Mouse (Mus musculus) spleen, adult 12 weeks (tissue): ENCODE results near the gene Hsp90b1.
A peak's percentile ranks its signal among the peaks of the same experiment; 100 is the strongest.
"Not testable (repeated sequence)": the region's sequence is repeated elsewhere in the genome, so short reads cannot be mapped to it uniquely, and the experiment has no call there.

Experiments
- DNase-seq: peaks from one replicate; pipeline ENCODE4 v3.0.0; 2022; ENCODE audit warnings: low spot score

Gene Hsp90b1

DNA sequence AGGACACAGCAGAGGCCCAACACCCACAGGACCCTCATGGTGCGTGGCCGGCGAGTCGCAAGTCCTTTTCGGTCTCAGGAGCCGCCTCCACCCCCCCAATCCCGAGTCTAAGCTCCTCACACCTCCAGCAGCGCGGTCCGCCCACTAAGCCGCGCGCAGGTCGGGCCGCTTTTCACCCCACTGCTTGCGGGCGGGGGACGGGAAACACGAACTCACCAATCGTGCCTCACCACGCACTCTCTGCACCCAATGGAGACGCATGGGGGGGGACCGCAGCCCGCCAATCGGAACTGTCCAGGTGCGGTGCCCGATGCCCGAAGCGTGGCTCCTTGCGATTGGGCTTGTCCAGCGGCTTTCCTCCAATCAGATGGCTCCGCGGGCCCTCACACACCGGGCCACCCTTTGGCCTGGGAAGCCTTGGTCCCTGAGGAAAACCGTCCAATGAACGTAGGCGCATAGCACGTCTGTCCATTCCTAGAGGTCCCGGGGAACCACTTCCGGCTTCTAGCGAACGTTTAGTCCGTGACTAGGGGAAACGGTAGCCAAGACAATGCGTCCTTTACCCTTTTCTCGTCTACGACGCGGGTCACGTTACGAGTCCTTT is at the start of gene Hsp90b1, which contains the start of gene Ttc41:
Gene Hsp90b1 (minus strand): TSS at position 192 of the 604 bp plus-strand sequence.
Gene Ttc41 (plus strand): TSS at position 494 of the 604 bp plus-strand sequence.
- DNase-seq, result peak; percentile 98

DNA sequence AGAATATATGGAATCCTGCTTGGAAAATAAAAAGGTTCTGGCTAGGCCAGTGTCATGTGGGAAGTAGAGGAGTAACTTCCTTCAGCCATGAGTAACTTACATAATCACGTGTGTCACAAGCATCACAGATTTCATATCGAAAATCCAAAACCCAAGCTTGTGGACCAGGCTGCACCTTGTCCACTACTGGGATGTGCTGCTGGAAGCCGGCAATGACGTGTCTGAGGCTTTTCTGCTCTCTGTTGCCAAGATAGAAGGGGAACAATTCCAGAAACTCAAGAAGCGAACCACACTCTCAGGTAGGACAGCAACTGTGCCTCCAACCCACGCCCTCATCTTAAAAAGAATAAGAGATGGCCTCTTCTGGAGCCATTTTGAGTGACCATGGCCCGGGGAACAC is 39.0 kb upstream of the Hsp90b1 start:
- no peak for DNase-seq

DNA sequence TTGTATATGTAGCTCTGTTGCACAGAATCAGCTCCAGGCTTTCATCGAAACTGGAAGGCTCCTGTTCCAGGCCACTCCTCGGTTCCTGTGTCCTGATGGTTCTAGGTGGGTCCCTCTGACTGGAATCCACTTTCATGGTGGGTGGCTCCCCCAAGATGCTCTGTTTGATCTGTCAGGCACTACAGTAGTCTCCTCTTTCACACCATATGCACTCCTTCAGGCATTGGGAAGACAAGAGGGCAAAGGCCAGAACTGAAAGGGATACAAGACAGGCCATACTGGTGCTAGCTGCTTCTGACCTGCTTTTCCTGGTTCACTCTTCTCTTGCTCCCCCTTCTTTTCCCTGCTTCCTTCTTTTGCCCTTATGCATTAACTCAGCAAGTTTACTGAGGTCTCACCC is 37.6 kb upstream of the Hsp90b1 start:
- DNase-seq, result no peak

DNA sequence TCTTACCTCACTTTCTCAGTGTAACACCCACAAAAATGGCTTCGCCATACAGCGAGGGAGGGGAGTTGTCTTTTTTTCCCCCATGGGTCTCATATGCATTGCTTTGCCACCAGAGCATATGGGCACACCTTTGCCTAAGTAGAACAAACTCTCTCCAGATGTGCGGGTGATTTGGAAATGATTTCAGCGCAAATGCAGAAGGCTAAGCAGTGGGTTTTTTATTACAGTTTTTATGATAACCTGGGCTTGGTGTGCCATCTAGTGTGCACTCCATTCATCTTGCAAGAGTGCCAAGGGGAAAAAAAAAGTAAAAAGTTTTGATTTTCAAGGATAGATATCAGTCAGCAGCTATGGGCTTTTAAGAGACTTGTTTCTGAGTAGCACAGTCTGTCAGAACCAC is 29.7 kb upstream of the Hsp90b1 start:
- DNase-seq, result no peak

DNA sequence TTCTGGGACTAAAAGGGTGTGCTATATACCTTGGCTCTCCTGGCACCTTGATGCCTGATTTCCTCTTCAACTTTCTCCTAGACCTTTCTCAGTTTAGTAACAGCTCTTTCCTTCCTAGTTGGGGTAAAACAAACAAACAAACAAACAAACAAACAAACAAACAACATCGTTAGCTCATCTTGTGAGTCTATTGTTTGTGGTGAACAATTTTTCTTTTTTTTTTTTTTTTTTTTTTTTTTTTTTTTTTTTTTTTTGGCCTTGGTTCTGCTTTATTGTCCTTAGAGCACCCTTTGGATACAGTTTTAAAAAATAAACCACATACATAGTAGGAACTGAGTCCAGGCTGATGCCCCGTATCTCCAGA is 26.2 kb upstream of the Hsp90b1 start:
- no peak for DNase-seq

DNA sequence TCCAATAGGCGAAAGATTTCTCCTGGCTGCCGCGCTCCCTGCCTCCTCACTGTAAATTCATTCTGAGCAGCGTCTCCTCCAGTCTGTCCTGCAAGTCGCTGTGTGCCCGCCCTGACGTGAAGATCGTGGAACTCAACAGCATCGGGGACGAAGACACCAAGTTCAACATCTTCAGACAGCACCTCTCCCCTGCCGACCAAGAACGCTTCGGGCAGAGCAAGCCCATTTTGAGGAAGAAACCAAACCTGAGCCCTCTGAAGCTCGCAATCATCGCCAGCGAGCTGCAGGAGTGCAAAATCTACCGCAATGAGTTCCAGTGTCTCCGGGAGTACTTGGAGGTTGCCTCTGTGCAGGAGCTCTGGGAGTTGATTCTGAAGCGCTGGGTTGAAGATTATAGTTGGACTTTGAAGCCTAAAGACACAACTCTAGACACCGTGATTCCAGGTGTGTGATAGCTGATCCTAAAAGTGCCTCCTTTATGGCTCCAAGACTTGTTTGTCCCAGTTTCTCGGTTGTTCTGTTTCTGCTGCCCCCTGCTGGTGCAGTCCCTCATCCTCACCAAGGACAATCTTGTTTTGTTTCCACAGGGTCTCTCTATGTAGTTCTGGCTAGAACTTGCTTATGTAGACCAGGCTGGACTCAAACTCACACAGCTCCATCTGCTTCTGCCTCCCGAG is 25.7 kb upstream of the Hsp90b1 start:
- DNase-seq, result peak; percentile 66

DNA sequence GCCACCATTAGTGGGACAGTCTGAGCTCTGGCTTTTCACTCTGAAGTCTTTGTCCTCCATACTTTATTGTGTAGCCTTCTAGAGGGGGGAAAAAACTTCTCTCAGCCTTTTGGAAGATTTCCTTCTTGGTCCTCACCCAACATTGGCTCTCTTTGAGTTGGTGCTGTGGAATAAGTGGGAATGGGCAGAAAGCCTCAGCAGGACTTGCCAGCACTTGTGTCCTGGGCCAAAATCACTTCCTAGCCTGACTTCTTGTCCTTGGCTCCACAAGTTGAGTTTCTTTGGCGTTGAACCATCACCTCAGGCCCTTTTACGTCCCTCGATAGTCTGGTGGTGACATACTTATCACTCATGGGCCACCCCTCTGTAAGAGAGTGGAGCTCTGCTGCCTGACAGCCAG is 22.9 kb upstream of the Hsp90b1 start:
- DNase-seq, result no peak

DNA sequence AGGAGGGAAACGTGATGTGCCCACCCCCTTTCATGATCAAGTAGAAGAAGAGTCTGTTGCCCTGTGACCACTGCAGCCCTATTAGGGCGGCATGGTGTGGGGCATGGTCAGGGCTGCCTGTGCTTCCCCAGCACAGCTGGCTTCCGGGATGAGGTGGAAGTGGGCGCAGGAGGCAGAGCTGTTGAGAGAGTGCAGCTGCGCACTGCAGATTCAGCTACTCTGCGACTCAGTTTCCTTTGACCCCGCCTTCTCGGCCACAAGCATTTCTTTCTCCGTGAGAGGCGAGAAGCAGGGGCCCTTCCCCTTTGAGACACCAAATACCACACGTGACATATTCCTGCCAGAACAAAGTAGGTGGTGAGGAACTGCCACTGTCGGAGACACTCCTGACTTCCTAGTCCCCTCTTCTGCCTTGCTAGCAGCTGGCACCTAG is 22.3 kb upstream of the Hsp90b1 start:
- DNase-seq, result peak; percentile 50

DNA sequence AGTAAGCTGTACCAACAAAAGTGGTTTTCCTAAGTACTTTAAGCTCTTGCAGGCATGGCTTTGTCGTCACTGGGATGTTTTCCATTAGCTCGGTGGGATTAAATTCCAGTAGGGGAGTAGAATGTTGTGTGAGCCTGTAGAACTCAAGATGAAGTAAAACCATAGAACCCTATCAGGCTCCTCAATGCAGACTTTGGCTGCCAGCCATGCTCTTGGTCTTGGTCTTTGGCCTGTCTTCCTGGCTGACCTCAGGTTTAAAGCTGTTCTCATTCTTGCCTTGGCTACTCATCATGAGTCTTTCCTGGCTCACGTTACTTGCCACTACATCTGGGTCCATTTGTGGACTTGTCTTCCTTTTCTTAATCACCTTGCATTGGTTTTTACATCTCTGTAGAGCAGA is 6.8 kb upstream of the Hsp90b1 start:
- no peak for DNase-seq

DNA sequence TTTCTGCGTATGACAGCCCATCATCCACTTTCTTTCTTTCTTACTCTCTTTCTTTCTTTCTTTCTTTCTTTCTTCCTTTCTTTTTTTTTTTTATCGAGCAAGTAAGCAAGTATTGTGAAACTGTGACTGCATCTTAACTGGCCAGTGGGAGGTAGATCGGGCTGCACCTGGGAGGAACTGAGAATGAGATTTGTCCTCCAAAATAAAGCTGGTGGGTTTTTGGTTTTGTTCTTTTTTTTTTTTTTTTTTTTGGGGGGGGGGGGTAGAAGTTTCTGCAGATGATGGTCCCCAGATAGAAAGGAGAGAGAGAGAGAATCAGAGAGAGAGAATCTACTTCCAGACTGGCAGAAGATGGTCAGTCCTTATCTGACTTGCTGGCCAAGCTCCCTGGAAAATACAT is 1.8 kb upstream of the Hsp90b1 start:
- no peak for DNase-seq

DNA sequence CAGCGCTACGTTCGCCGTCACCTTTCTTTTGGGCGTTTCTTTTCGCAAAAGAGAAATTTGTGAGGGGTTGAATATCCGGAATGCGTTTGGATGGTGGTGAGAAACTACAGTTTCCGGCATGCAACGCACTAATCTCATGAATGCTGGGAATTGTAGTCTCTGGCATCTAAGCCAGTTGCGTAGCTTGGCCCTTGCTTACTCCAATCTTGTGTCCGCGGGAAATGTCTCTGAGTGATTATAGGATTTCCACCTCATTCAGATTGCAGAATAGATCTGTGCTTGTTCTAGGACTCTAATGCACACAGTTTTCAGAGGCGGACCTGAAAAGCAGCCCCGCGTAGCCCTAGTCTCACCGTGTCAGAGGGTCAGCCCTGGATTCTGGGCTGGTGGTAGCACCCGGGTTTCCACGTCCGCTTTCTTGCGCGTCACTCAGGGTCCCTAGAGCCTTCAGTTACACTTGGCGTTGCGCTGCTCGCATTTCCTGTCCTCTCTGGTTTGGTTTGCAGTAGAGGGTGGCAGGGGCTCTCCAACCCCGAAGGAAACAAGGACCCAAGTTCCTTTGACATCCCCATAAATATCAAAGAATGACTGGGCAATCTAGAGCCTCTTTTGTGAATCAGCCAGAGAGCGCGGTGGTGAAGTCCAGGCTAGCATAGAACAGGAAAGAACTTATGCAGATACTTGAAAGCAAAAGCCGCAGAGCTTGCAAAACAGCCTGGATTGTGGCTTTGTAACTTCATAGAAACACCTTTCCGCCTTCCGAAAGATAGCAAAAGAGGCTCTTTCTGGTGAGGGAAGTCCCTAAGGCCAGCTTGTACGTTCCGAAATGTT is 828 bp upstream of the Hsp90b1 start:
- DNase-seq, result peak; percentile 77

DNA sequence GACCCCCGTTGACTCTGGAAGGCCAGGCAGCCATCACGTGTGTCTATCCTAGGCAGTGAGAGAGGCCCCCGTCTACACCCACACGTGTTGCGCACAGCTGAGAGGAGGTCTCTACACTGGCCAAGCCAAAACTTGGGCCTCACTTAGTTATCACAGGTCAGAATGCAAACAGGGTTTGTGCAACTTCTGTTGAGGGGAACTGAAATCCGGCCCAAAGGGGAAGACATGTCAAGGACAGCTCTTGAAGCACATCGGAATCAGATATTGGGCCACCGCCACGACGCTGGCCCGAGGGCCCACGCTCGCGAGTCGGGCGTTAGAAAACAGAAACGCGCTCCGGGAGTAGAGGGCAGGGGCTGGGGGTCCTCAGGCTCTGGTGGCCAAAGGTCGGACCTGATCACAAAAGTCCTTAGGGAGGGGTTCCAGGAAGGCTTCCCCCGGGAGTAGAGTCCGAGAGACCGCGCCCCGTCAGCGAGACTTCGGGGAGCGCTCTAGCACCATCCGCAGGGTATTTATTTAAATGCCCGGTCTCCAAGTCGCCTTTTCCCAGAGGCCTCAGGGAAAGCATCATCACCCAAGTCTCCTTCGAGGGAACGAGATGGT is 619 bp downstream of the Hsp90b1 start:
- DNase-seq, result peak; percentile 29

DNA sequence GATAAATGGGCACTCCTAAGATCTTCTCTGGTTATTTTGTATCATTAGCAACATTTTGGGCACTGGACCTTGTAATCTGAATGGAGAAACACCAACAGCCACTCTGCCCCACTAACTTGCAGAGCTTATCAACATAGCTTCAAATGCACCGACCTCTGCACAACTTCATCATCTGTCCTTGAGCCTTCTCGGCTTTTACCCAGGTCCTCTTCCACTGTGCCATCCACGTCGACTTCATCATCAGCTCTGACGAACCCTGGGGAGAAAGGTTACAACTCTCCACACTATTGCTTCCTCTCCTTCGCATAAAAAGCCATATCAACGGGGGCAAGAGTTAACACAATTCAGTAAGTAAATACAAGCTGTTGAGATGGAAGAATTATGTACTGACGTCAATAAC is 1.2 kb downstream of the Hsp90b1 start:
- no peak for DNase-seq

DNA sequence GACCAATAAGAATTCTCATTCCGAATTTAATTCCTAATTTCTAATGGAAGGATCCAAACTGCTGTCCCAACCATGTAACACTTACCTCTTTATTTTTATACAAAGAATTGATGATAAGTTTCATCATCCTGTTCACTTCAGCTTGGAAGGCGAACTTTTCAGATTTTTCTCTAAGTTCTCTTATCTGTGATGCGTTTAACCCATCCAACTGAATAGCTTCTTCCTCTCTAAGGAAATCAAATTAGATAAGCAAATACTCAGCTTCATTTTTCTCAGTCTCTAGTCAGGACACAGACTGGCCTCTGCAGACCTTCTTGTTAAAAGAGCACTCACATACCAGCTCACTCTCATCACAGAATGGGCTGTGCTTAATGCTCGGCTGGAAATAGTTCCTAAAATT is 1.9 kb downstream of the Hsp90b1 start:
- DNase-seq, result no peak

DNA sequence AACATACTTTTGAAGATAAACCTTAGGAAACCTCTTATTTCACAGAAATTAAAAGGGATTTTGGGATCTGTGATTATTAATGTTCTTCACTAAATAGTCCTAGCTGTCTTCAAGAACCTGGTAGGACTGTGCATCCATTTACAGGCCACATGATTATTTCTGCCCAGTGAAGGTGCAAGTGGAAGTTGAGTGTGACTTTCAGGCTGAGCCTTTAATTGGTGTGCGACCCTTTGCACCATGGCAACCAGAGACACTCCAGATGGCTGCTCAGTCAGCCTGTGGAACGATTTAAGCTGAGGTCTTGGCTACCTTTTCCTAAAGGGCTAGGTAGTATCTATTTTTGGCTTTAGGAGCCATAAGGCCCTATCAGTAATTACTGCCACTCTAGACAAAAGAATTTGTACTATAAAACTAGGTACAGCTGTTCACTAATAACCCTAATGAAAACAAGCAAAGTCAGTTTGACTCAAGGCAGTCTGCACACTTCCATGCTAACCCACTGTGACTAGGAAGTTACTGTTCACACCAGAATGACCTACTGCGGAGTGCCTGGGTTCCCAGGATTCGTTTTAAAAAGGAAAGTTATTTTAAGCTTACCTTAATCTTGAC is 2.9 kb downstream of the Hsp90b1 start:
- no peak for DNase-seq

DNA sequence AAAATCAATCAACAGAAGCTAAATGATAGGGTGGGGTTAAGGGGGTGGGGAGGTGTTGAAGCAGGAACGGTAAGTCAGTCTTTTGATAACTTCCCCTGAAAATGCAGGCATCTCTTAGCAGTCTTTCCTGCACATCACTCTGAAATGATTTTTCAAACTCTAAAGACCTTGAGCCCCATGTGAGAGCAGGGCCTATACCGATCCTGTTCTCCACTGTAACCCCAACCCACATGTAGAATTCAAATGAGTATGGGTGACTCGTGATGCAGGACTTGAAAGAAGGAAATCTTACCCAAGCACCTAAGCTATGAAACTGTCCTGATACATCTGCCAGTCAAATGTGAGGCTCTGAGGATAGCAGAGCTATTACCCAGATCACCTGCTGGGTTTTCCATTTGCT is 4.3 kb downstream of the Hsp90b1 start:
- no peak for DNase-seq

DNA sequence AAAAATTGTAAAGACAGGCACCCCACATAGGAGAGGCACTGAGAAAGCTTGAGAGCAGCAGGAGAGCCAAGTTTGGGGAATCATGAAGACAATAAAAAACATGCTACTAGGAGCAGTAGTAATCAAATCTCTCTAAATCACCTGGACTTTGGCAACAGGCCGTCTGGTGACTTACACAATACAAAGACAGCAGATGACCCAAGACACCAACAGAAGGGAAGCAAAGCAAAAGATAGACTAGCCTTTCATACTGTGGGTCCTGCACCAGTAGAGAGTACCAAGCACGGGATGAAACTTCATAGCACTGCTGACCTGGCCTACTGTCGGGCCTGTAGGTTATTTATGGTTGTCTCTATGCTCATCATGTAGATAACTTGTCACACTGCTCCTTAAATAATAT is 5.1 kb downstream of the Hsp90b1 start:
- DNase-seq, result no peak

DNA sequence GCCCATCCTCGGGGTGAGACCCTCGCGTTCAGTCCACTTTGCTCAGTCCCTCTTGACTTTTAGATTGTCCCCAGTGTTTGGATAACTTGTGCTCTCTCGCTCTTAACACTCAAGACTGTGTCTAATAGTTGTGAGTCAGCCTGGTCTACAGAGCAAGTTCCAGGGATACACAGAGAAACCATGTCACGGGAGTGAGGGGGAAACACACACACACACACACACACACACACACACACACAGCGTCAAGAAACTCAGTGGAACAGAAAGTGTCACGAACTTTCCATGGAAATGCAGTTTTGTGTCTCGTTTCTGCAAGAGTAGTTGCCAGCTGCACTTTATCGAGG is 19.3 kb downstream of the Hsp90b1 start:
- DNase-seq, result not testable (repeated sequence)

DNA sequence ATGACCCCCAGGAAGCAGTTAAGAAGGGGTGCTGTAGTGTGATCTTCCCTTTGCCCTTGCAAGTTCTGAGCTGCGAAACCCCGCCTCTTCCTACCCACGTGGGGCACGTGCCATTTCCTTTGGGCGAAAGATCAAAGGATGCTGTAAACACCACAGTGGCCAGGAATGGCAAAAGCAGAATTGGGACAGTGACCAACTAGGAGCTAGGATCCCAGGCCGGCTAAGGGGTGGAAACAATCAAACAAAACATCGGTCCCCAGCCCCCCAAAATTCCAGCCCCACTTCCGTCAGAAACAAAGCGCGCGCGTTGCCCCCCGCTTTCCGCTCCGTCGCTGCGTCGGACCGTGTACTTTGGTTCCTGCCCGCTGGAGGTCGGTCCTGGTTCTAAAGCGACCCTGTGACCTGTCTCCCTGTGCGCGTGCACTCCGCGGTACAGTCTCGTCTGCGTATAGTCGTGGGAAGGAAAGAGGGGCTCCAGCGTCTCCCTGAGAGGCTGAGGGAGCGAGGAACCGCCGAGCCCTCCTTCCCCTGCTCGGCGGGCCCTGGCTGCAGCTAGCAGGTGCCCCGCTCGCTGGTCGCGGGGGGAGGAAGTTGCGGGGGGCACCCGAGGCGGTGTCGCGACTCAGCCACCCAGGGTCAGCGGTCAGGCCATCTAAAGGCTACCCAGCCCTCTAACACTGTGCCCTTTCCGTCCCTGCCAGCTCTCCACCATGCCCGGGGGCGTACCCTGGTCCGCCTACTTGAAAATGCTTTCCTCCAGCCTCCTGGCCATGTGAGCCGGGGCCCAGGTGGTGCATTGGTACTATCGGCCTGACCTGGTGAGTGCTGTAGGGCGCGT is 19.9 kb downstream of the Hsp90b1 start:
- peak; percentile 67 for DNase-seq

DNA sequence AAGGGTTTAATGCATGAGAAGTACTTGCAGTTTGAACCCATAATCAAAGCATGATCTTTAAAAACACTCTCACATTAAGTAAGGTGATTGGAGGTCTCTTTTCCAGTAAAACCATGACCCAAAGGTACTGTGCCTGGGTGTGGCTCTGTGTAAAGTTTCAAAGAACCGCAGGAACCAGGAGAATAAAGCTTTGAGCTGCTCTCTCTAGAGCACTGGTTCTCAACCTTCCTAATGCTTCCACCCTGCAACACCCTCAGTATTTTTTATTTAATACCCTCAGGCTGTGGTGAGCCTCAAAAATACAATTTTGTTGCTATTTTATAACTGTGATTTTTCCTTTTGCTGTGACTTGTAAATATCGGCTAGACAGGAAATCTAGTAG is 20.5 kb downstream of the Hsp90b1 start:
- DNase-seq, result not testable (repeated sequence)

DNA sequence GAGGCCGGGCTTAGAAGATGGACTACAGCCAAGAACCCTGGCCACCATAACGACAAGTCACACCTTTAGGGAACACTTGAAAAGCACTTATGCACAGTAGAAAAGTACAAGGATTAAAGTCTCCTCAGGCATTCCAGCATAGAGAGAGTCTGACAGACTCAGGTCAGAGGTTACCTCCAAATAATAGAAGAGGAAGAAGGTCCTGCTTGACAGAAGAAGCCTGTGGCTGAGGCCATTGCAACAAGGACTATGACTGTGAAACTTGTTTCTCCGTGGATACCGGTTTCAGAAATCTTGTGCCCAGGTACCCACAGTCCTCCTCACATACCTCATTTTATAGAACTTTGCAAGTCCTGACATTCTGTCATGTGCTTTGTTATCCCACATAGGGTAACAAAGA is 34.8 kb downstream of the Hsp90b1 start:
- DNase-seq, result not testable (repeated sequence)
